Mouse (Mus musculus) liver, adult 2 months (tissue): ENCODE measurements at regions not wholly inside any gene's neighbourhood (a gene's known extent, or its start where the extent isn't known, plus 50 kb on each side); places are given as distances from the start of the nearest gene placed in this dataset.

Source experiments
- CTCF ChIP-seq: fragments of 200-500 bp; IDR thresholded peaks from 2 replicates; pipeline ENCODE4 v1.5.1; 2011; ENCODE audit warnings: low read depth, low read length, control low read depth
- POLR2A ChIP-seq: fragments of 200-500 bp; IDR thresholded peaks from 2 replicates; pipeline ENCODE4 v1.6.1; 2011; ENCODE audit warnings: low read length, control low read depth; ENCODE audit not compliant: insufficient read depth; ENCODE audit errors: extremely low read depth

- TF ChIP-seq CTCF (no peak), POLR2A (no peak)
Measured at GRCm38 (mm10) chr17:42933335-42934004, 57.0 kb upstream of the Cd2ap start.
